Mouse (Mus musculus) T-helper 1 cell (primary cell): ENCODE measurements around the gene Acer3.

Experiments used
- in situ Hi-C: fragments of 300-600 bp; cut with MboI, MseI; formaldehyde crosslinking; loops from one replicate; pipeline ENCODE4 v1.15.1; 2025; ENCODE audit warnings: high pct_unique_total_duplicates

The Acer3 gene

GRCm38 (mm10) chr7:98333507-98333906 lies 12.5 kb upstream of the Acer3 start:
- in situ Hi-C loops = no loop called here

- in situ Hi-C loops = no loop called here
Observed at GRCm38 (mm10) chr7:98332678-98333397, 11.8 kb upstream of the Acer3 start.

GRCm38 (mm10) chr7:98331932-98332331 lies 10.9 kb upstream of the Acer3 start:
- in situ Hi-C loops = no loop called here

- in situ Hi-C loops = no loop called here
Observed at GRCm38 (mm10) chr7:98330375-98331002, 9.5 kb upstream of the Acer3 start.

- in situ Hi-C loops = no loop called here
Observed at GRCm38 (mm10) chr7:98329651-98330374, 8.8 kb upstream of the Acer3 start.

GRCm38 (mm10) chr7:98328311-98328710 lies 7.3 kb upstream of the Acer3 start:
- in situ Hi-C loops = no loop called here

- in situ Hi-C loops = no loop called here
Observed at GRCm38 (mm10) chr7:98326051-98326450, 5.0 kb upstream of the Acer3 start.

- in situ Hi-C loops = no loop called here
Observed at GRCm38 (mm10) chr7:98324228-98324627, 3.2 kb upstream of the Acer3 start.

- in situ Hi-C loops = no loop called here
Observed at GRCm38 (mm10) chr7:98323288-98324019, 2.4 kb upstream of the Acer3 start.

- in situ Hi-C loops = no loop called here
Observed at GRCm38 (mm10) chr7:98322415-98322814, 1.4 kb upstream of the Acer3 start.

GRCm38 (mm10) chr7:98320006-98320556 lies 927 bp downstream of the Acer3 start:
- in situ Hi-C loops = no loop called here

- in situ Hi-C loops = no loop called here
Observed at GRCm38 (mm10) chr7:98316568-98316967, 4.4 kb downstream of the Acer3 start.

GRCm38 (mm10) chr7:98315087-98315486 lies 5.9 kb downstream of the Acer3 start:
- in situ Hi-C loops = no loop called here

GRCm38 (mm10) chr7:98312185-98312920 lies 8.7 kb downstream of the Acer3 start:
- in situ Hi-C loops = no loop called here

GRCm38 (mm10) chr7:98310266-98310665 lies 10.7 kb downstream of the Acer3 start:
- in situ Hi-C loops = no loop called here

- in situ Hi-C loops = no loop called here
Observed at GRCm38 (mm10) chr7:98309219-98310030, 11.6 kb downstream of the Acer3 start.

GRCm38 (mm10) chr7:98308607-98309218 lies 12.3 kb downstream of the Acer3 start:
- in situ Hi-C loops = no loop called here

- in situ Hi-C loops = no loop called here
Observed at GRCm38 (mm10) chr7:98307921-98308606, 12.9 kb downstream of the Acer3 start.

- in situ Hi-C loops = no loop called here
Observed at GRCm38 (mm10) chr7:98307411-98307810, 13.6 kb downstream of the Acer3 start.
